Mouse (Mus musculus) liver, embryonic 11.5 days (tissue): ENCODE data around the gene Prkce. TPM values are rescaled to one million over a fixed set of nuclear protein-coding genes. Genes with fewer than 3 reads are reported as not detected.

Experiments used
- ATAC-seq: fragments of 200-750 bp; cut with Nextera tagmentation; replicated peaks from 2 replicates; pipeline ENCODE4 v1.8.0; 2017; ENCODE audit warnings: moderate number of reproducible peaks, mild to moderate bottlenecking, moderate TSS enrichment, moderate library complexity; ENCODE audit not compliant: low FRiP score
- DNase-seq: peaks from one replicate; pipeline ENCODE4 v3.0.0-alpha.2; 2017; ENCODE audit warnings: low spot score
- H3K27ac ChIP-seq: fragments of 300-500 bp; sonication (generic); 2 replicates; pipeline ENCODE4 v1.5.1; 2014; ENCODE audit warnings: mild to moderate bottlenecking, low read depth, low read length, control low read depth
- H3K27me3 ChIP-seq: fragments of 300-500 bp; sonication (generic); replicated peaks from 2 replicates; pipeline ENCODE4 v1.6.1; 2014; ENCODE audit warnings: low read length, mixed read lengths; ENCODE audit not compliant: control insufficient read depth, insufficient read depth
- H3K36me3 ChIP-seq: fragments of 300-500 bp; sonication (generic); 2 replicates; pipeline ENCODE4 v1.6.1; 2014; ENCODE audit warnings: mild to moderate bottlenecking, low read length, moderate library complexity, mixed read lengths; ENCODE audit not compliant: control insufficient read depth, insufficient read depth
- H3K4me1 ChIP-seq: fragments of 300-500 bp; sonication (generic); replicated peaks from 2 replicates; pipeline ENCODE4 v1.6.1; 2014; ENCODE audit warnings: low read length, mixed read lengths; ENCODE audit not compliant: control insufficient read depth, insufficient read depth
- H3K4me2 ChIP-seq: fragments of 300-500 bp; sonication (generic); 2 replicates; pipeline ENCODE4 v1.6.1; 2014; ENCODE audit warnings: mild to moderate bottlenecking, control low read depth, moderate library complexity
- H3K4me3 ChIP-seq: fragments of 300-500 bp; sonication (generic); 2 replicates; pipeline ENCODE4 v1.5.1; 2014; ENCODE audit warnings: low read depth, low read length, control low read depth
- H3K9ac ChIP-seq: fragments of 300-500 bp; sonication (generic); 2 replicates; pipeline ENCODE4 v1.6.1; 2014; ENCODE audit warnings: low read depth, low read length, control low read depth
- H3K9me3 ChIP-seq: fragments of 300-500 bp; sonication (generic); 2 replicates; pipeline ENCODE4 v1.6.1; 2016; ENCODE audit warnings: low read length, inconsistent platforms, mixed read lengths; ENCODE audit not compliant: control insufficient read depth
- WGBS: fragments of 180-500 bp; shearing (Covaris S2); extraction: QIAGEN DNeasy Blood & Tissue Kit; methylation state at CpG from one replicate; pipeline ENCODE4 v1.1.7; 2014; 5-methylcytosine and 5-hydroxymethylcytosine counted together
- polyA plus RNA-seq: library from polyadenylated mRNA; unstranded; fragments of >200 nt; fragmentation: Nextera tagmentation; extraction: Ambion mirVana; gene quantifications from 2 replicates; pipeline ENCODE4 v1.2.1, GENCODE M21; 2014

The Prkce gene
- polyA plus RNA-seq, 1 experiment from 2014 or later, result 4.0 TPM

DNA sequence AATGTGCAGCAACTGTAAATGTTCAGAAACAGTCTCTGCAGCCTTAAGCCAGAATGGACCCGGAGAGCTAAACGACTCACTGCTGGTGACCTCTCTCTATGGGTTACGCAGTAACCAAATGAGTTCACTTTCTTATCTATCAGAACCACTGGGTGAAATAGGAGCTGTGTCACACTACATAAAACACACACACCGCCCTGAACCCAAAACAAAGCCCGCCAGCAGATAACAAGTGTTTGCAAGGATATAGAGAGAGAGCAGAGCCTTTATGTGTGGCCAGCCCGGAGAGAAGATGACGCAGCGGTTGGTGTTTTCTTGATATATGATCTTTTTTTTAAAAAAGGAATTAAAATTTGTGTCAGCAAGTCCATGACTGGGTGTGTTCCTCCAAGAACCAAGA is 238.1 kb downstream of the Prkce start:
- H3K9me3 ChIP-seq, result no peaks in the 10 kb centered on the region
- peak overlapping the region; percentile 19 for H3K4me2 ChIP-seq
- H3K27ac ChIP-seq, result peak overlapping the region; percentile 41
- DNase-seq (peak; percentile 45), ATAC-seq (peak; percentile 93)
- H3K4me3 ChIP-seq, result no peak overlapping the region
- no peaks in the 10 kb centered on the region for H3K27me3 ChIP-seq
- H3K36me3 ChIP-seq, result no peaks in the 10 kb centered on the region
- no peak overlapping the region for H3K9ac ChIP-seq
- 28% methylated on average over 8 of the region's 8 CpGs for WGBS
- peaks cover 10% of the 10 kb centered on the region for H3K4me1 ChIP-seq

DNA sequence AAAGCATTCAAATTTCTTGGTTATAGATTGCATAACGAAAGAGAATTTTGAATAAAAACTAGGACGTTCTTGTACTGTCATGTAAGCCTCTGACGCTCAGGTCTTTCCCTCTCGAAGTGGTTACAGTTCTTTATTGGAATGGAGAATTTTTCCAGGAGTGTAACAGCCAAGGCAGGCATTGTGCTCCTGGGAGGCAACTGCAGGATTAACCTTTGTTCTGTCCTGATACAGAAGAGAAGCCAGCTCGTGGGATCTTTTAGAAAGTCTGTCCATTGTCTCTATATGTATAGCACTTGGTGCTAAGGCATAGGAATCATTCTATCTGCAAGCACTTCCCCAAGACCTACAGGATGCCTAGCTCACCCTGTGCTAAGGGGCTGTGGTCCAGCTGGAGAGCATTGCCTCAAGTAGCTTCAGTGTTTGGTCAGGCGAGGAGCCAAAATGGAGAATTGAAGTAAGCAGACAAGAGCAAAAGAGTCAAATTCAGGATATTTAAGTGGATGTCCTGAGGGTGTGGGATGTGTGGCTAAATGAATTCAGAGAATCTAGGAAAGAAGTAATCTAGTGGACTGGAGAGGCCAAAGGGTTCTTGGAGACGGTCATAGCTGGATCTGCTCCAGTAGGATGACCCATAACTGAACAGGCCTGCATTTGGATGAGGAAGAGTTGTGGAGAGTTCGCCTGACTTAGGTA is 240.5 kb downstream of the Prkce start:
- Histone ChIP-seq H3K4me3 (no peak overlapping the region), H3K27ac (no peak overlapping the region), H3K9ac (no peak overlapping the region), H3K36me3 (no peaks in the 10 kb centered on the region), H3K9me3 (no peaks in the 10 kb centered on the region), H3K4me1 (peaks cover 10% of the 10 kb centered on the region), H3K4me2 (no peak overlapping the region), H3K27me3 (no peaks in the 10 kb centered on the region)
- 84% methylated on average over 8 of the region's 8 CpGs for WGBS
- DNase-seq, result no peak
- ATAC-seq, result no peak

DNA sequence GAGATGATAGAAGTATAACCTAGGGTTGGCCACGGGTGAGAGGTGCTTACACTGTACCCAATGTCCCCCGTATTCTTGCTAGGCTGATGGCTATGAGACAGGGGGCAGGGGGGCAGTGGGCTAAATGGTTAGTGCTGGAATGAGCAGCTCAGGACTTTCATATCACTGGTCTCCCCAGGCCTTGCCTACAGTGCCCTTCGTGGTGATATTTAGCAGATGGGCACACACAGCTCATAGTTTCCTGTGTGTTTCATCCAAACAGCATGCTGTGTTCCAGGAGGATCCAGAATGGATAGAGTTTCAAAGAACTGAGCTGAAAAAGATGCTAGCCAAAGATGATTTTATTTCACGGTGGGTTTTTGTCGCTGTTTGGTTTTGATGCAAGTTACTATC is 241.0 kb downstream of the Prkce start:
- Histone ChIP-seq H3K27me3 (no peaks in the 10 kb centered on the region), H3K27ac (no peak overlapping the region), H3K9me3 (no peaks in the 10 kb centered on the region), H3K36me3 (no peaks in the 10 kb centered on the region), H3K4me2 (no peak overlapping the region), H3K9ac (no peak overlapping the region), H3K4me1 (peaks cover 10% of the 10 kb centered on the region), H3K4me3 (no peak overlapping the region)
- no peak for ATAC-seq
- WGBS, result 84% methylated on average over 5 of the region's 5 CpGs
- no peak for DNase-seq

DNA sequence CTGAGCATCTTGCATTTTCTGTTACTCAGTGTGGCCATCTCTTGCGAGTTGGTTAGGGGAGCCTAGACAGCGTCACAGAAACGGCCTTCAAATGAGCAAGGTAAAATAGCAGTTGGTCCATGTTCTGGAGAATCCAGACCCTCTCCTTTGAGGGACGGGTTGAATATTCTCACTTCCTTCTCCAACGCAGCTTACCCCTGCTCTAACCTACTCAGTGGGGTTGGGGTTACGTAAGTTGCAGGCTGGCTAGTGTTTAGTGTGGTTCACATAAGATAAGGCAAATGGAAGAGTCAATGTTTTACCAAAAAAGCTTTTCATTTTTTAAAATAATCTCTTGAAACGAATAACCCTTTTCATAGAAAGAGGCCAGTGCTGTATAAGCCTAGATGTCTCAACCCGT is 241.9 kb downstream of the Prkce start:
- H3K27ac ChIP-seq, result no peak overlapping the region
- 79% methylated on average over 8 of the region's 8 CpGs for WGBS
- no peaks in the 10 kb centered on the region for H3K9me3 ChIP-seq
- H3K9ac ChIP-seq, result no peak overlapping the region
- H3K4me3 ChIP-seq, result no peak overlapping the region
- H3K36me3 ChIP-seq, result no peaks in the 10 kb centered on the region
- DNase-seq, result no peak
- no peaks in the 10 kb centered on the region for H3K27me3 ChIP-seq
- ATAC-seq, result no peak
- peaks cover 10% of the 10 kb centered on the region for H3K4me1 ChIP-seq
- H3K4me2 ChIP-seq, result no peak overlapping the region

DNA sequence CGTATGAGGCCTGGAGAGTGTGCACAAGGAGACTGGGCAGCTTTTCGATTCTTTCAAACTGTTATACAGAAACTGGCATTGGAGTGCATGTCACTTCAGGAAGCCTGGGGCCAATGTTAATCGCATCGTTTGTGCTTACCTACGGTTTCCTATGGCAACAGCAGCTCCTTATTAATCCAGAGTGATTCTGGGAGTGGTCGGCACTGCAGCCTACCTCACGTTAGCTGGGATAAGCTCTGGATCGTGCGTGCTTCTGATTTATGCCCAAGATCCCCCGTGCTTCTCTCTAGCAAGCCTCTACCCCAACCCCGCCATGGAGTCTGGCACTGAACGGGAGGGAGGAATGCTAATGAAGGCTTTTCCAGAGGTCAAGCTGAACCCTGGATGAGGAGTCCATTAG is 242.9 kb downstream of the Prkce start:
- H3K4me1 ChIP-seq, result peaks cover 4% of the 10 kb centered on the region
- no peaks in the 10 kb centered on the region for H3K27me3 ChIP-seq
- 78% methylated on average over 12 of the region's 12 CpGs for WGBS
- no peaks in the 10 kb centered on the region for H3K9me3 ChIP-seq
- DNase-seq (no peak), ATAC-seq (no peak)
- H3K27ac ChIP-seq, result no peak overlapping the region
- H3K36me3 ChIP-seq, result no peaks in the 10 kb centered on the region
- no peak overlapping the region for H3K9ac ChIP-seq
- H3K4me3 ChIP-seq, result no peak overlapping the region
- H3K4me2 ChIP-seq, result no peak overlapping the region

DNA sequence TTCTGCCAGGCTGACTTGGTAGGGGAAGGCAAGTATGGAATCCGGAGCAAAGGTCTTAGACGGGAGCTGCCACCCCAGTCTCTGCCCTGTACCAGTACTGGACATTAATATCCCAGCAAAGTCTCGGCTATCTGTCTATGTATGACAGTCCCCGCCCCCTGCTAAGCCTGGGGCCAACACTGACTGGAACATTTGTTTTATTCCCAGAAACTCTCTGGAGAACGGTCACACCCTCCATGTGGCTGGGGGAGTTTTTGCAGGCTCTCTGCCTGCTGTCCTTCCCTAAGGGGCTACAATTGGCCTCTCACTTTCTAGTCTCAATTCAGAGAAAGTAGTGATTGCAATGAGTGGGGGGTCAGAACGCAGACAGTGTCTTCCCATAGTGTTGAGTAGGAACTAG is 244.6 kb downstream of the Prkce start:
- Histone ChIP-seq H3K9ac (no peak overlapping the region), H3K9me3 (no peaks in the 10 kb centered on the region), H3K36me3 (no peaks in the 10 kb centered on the region), H3K27me3 (no peaks in the 10 kb centered on the region), H3K4me3 (no peak overlapping the region), H3K4me1 (no peaks in the 10 kb centered on the region), H3K4me2 (no peak overlapping the region), H3K27ac (no peak overlapping the region)
- 62% methylated on average over 6 of the region's 6 CpGs for WGBS
- no peak for ATAC-seq
- DNase-seq, result no peak

DNA sequence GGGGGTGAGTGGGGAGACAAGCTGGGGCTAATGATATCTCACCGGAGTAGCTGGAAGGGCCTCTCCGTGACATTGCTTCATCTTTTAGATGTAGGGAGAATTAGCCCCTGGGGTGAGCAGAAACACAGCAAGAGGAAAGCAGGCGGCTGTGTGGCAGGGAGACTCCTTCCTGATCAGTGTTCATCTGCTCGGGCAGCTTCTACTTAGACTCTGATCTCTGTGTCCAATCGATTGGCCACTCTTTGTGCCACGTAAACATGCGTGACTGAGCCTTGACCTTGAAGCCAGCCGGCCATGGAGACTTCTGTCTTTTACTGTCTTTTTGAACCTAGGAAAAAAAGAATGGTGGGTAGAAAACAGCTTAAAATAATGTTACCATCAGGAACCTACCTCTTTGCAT is 247.0 kb downstream of the Prkce start:
- DNase-seq (no peak), ATAC-seq (no peak)
- WGBS, result 76% methylated on average over 8 of the region's 8 CpGs
- Histone ChIP-seq H3K4me2 (no peak overlapping the region), H3K4me1 (no peaks in the 10 kb centered on the region), H3K27ac (no peak overlapping the region), H3K9me3 (no peaks in the 10 kb centered on the region), H3K4me3 (no peak overlapping the region), H3K27me3 (no peaks in the 10 kb centered on the region), H3K36me3 (no peaks in the 10 kb centered on the region), H3K9ac (no peak overlapping the region)

DNA sequence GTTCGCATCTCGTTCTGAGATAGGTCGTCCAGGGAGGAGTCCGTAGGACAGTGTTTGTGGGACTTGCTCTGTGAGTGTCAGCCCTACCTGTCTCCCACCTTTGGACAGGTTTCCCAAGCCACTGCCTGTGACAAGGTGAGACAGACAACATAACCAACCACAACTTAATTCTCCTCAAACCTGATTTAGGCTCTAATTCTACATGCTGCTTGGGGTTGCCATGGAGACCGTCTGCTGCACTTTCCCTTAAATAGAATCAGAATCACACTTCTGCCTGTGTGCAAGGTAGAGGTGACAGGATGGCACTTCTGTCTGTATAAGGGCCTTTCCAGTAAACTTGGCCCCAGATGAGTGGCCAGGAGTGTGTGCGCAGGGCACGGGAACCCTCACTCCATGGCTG is 248.4 kb downstream of the Prkce start:
- ATAC-seq, result no peak
- no peak overlapping the region for H3K4me3 ChIP-seq
- WGBS, result 88% methylated on average over 7 of the region's 7 CpGs

DNA sequence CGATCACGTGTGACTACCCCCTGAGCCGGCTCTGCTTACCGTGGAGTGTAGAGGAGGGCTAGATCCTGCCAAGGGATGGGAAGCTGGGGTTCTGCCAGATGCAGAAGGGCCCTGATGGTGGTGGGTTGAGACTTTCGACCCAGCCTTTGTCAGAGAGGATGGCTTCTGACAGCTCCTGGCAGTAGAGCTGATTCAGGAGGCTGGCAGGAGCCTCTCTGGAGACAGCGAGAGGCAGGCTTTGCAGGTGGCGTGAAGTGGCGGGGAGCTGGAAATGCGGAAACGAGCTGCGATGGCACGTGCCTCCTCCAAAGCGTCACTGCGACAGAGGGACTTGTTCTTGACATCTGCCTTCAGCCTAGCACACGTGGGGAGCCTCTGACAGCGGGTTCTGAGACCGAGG is 250.7 kb downstream of the Prkce start:
- Histone ChIP-seq H3K27me3 (no peaks in the 10 kb centered on the region), H3K9me3 (no peaks in the 10 kb centered on the region), H3K4me2 (no peak overlapping the region), H3K36me3 (no peaks in the 10 kb centered on the region), H3K4me1 (no peaks in the 10 kb centered on the region), H3K27ac (no peak overlapping the region), H3K4me3 (no peak overlapping the region), H3K9ac (no peak overlapping the region)
- WGBS, result 77% methylated on average over 17 of the region's 17 CpGs
- DNase-seq (no peak), ATAC-seq (no peak)

More for the DNA sequence above, 248.4 kb downstream of the Prkce start:
- H3K27me3 ChIP-seq, result no peaks in the 10 kb centered on the region
- no peaks in the 10 kb centered on the region for H3K4me1 ChIP-seq
- H3K36me3 ChIP-seq, result no peaks in the 10 kb centered on the region
- no peak overlapping the region for H3K9ac ChIP-seq
- H3K9me3 ChIP-seq, result no peaks in the 10 kb centered on the region
- H3K27ac ChIP-seq, result no peak overlapping the region
- no peak for DNase-seq
- no peak overlapping the region for H3K4me2 ChIP-seq
